Comparison of ENCODE assay signal across 9 mouse cellular contexts in genomic region chr10:102498754-102499153, GRCm38 (mm10). TPM values are rescaled to one million over a fixed set of nuclear protein-coding genes. Genes with fewer than 3 reads are reported as not detected.
DNase-seq lines count a peak whose midpoint lies in the region; ATAC-seq and TF ChIP-seq lines count a peak whose summit lies in the region.
"Had no signal": no experiment of that assay in that cellular context is flagged by ENCODE, and none has a peak within 500 bp of the region (broad histone marks: within the 10 kb centered on the region; RNA-seq: fewer than 3 reads in every experiment).

No protein-coding gene starts in this region.

- H3K9ac ChIP-seq in liver, embryonic 14.5 days (replicated peaks) = no peak overlapping the region
- no peak overlapping the region for H3K9ac ChIP-seq in liver, embryonic 12.5 days
- H3K9ac ChIP-seq: liver, embryonic 13.5 days had no signal

- no peak for TF ChIP-seq EP300 in liver, embryonic 14.5 days (IDR thresholded peaks at IDR 0.05; ENCODE audit: low read depth)

- H3K27me3 ChIP-seq in cerebellum, adult 2 months (ENCODE audit: control insufficient read depth, insufficient read depth, low read length) = no peaks in the 10 kb centered on the region
- H3K27me3 ChIP-seq in liver, embryonic 14.5 days (ENCODE audit: control insufficient read depth, insufficient read depth, low read length) = no peaks in the 10 kb centered on the region
- H3K27me3 ChIP-seq in liver, embryonic 12.5 days (replicated peaks) = no peaks in the 10 kb centered on the region
- H3K27me3 ChIP-seq: liver, embryonic 13.5 days had no signal

- WGBS in cerebellum, adult 2 months = 29% methylated on average over 4 of the region's 4 CpGs
- WGBS in liver, embryonic 14.5 days (ENCODE audit: insufficient replicate concordance) = 20% methylated on average over 4 of the region's 4 CpGs
- WGBS in liver, embryonic 12.5 days (ENCODE audit: insufficient replicate concordance) = 24% methylated on average over 4 of the region's 4 CpGs
- WGBS in lung, adult 2 months = 19% methylated on average over 4 of the region's 4 CpGs

- no peak for TF ChIP-seq CTCF in cerebellum, adult 2 months (IDR thresholded peaks at IDR 0.05; ENCODE audit: borderline replicate concordance, insufficient read depth, low read depth, low read length)
- TF ChIP-seq CTCF in liver, embryonic 14.5 days (IDR thresholded peaks at IDR 0.05; ENCODE audit: low read depth) = peak; percentile 40; the same call in 1 of the 2 replicates
- peak; percentile 38; the same call in 1 of the 2 replicates for TF ChIP-seq CTCF in lung, adult 2 months (IDR thresholded peaks at IDR 0.05; ENCODE audit: insufficient read depth, low read length)

- H3K36me3 ChIP-seq in liver, embryonic 14.5 days (replicated peaks; ENCODE audit: control insufficient read depth, insufficient read depth, low read depth) = no peaks in the 10 kb centered on the region
- H3K36me3 ChIP-seq in liver, embryonic 12.5 days = no peaks in the 10 kb centered on the region
- H3K36me3 ChIP-seq: liver, embryonic 13.5 days had no signal

- H3K4me2 ChIP-seq in liver, embryonic 14.5 days (ENCODE audit: low read depth) = no peak overlapping the region
- H3K4me2 ChIP-seq in liver, embryonic 12.5 days = no peak overlapping the region
- H3K4me2 ChIP-seq: liver, embryonic 13.5 days had no signal

- peak; percentile 39 to 52 for DNase-seq in cerebellum, postnatal 14 days
- no peak for DNase-seq in cerebellum, adult 2 months
- no peak for DNase-seq in liver, embryonic 14.5 days (ENCODE audit: low read depth in 3 of 3, low spot score in 3 of 3)
- peak; percentile 9 for DNase-seq in embryo, embryonic 11.5 days (ENCODE audit: low read depth, low spot score)
- DNase-seq in lung, adult 2 months = no peak
- DNase-seq in right cerebral cortex, postnatal 4 days = no peak
- DNase-seq: liver, embryonic 13.5 days had no signal

- no peaks in the 10 kb centered on the region for H3K4me1 ChIP-seq in cerebellum, adult 2 months (ENCODE audit: control insufficient read depth, insufficient read depth, low read length)
- H3K4me1 ChIP-seq in liver, embryonic 14.5 days (replicated peaks; ENCODE audit: control insufficient read depth in 2 of 2, insufficient read depth in 2 of 2, low read length in 1 of 2) = no peaks in the 10 kb centered on the region
- H3K4me1 ChIP-seq in liver, embryonic 12.5 days = no peaks in the 10 kb centered on the region
- H3K4me1 ChIP-seq in lung, adult 2 months (ENCODE audit: control insufficient read depth, insufficient read depth, low read length) = no peaks in the 10 kb centered on the region
- H3K4me1 ChIP-seq: liver, embryonic 13.5 days had no signal

- TF ChIP-seq POLR2A in cerebellum, adult 2 months (IDR thresholded peaks at IDR 0.05; ENCODE audit: borderline replicate concordance, insufficient read depth, low read length) = no peak
- no peak for TF ChIP-seq POLR2A in lung, adult 2 months (IDR thresholded peaks at IDR 0.05; ENCODE audit: borderline replicate concordance, extremely low read depth, low read depth, low read length)

- ATAC-seq in liver, embryonic 14.5 days (ENCODE audit: insufficient read depth) = no peak
- ATAC-seq in liver, embryonic 12.5 days = no peak
- ATAC-seq in activated CD4-positive, CD25-positive, alpha-beta regulatory T cell, adult 4 months = no peak

- no peak overlapping the region for H3K27ac ChIP-seq in cerebellum, adult 2 months (ENCODE audit: insufficient read depth, low read length)
- no peak overlapping the region for H3K27ac ChIP-seq in liver, embryonic 14.5 days
- no peak overlapping the region for H3K27ac ChIP-seq in liver, embryonic 12.5 days
- H3K27ac ChIP-seq: liver, embryonic 13.5 days had no signal

- no peaks in the 10 kb centered on the region for H3K9me3 ChIP-seq in liver, embryonic 14.5 days (ENCODE audit: control insufficient read depth, low read length)
- no peaks in the 10 kb centered on the region for H3K9me3 ChIP-seq in liver, embryonic 12.5 days (replicated peaks)
- H3K9me3 ChIP-seq: liver, embryonic 13.5 days had no signal

- H3K4me3 ChIP-seq in cerebellum, adult 2 months (replicated peaks; ENCODE audit: insufficient read depth, low read depth, low read length) = no peak overlapping the region
- no peak overlapping the region for H3K4me3 ChIP-seq in liver, embryonic 14.5 days (ENCODE audit: insufficient read depth in 1 of 2, low read depth in 2 of 2, low read length in 2 of 2)
- no peak overlapping the region for H3K4me3 ChIP-seq in liver, embryonic 12.5 days
- no peak overlapping the region for H3K4me3 ChIP-seq in lung, adult 2 months (replicated peaks; ENCODE audit: extremely low read depth, low read depth, low read length)
- H3K4me3 ChIP-seq: liver, embryonic 13.5 days had no signal

RNA-seq across cellular contexts. Expression of gene Nts, which starts 8.5 kb away (rescaled TPM):
- 4.4 and 5.2 TPM in 2 replicates for polyA plus RNA-seq in cerebellum, adult 2 months (2012; rRNA removed)
- polyA plus RNA-seq in liver, embryonic 14.5 days (2012; rRNA removed) = 0.05 TPM in 1 of 2 replicates, not detected in the other
- not detected in 2 replicates for polyA plus RNA-seq in liver, embryonic 14.5 days (2014; fragmentation: Nextera tagmentation; extraction: Ambion mirVana)
- polyA plus RNA-seq in liver, embryonic 12.5 days (2016; fragmentation: Nextera tagmentation; extraction: Ambion mirVana) = 0.11 TPM in 1 of 2 replicates, not detected in the other
- 0.09 and 0.11 TPM in 2 replicates for polyA plus RNA-seq in lung, adult 2 months (2012; rRNA removed)
- polyA plus RNA-seq in activated CD4-positive, CD25-positive, alpha-beta regulatory T cell, adult 4 months (2017; shearing (Covaris generic)) = not detected
- polyA plus RNA-seq: liver, embryonic 13.5 days had no signal

RNA-seq across cellular contexts. Expression of gene Rassf9, which starts 13.3 kb away (rescaled TPM):
- 1.0 and 1.4 TPM in 2 replicates for polyA plus RNA-seq in cerebellum, adult 2 months (2012; rRNA removed)
- polyA plus RNA-seq in liver, embryonic 14.5 days (2012; rRNA removed) = 0.01 and 0.03 TPM in 2 replicates
- 0.06 TPM in 1 of 2 replicates, not detected in the other for polyA plus RNA-seq in liver, embryonic 14.5 days (2014; fragmentation: Nextera tagmentation; extraction: Ambion mirVana)
- 0.06 and 0.20 TPM in 2 replicates for polyA plus RNA-seq in liver, embryonic 12.5 days (2016; fragmentation: Nextera tagmentation; extraction: Ambion mirVana)
- 2.0 and 5.1 TPM in 2 replicates for polyA plus RNA-seq in lung, adult 2 months (2012; rRNA removed)
- under 1 TPM in 1 of 2 experiments, not detected in 1; 0.17 TPM for polyA plus RNA-seq in activated CD4-positive, CD25-positive, alpha-beta regulatory T cell, adult 4 months (2017; shearing (Covaris generic))

Comparison
In these comparisons a context has a peak if more than half of its experiments do, and no peak if none do; other contexts are left out.
1. DNase-seq: peak in cerebellum, postnatal 14 days (2 of 2) and embryo, embryonic 11.5 days (single experiment); none in cerebellum, adult 2 months (0 of 2), liver, embryonic 14.5 days (0 of 3), lung, adult 2 months (single experiment) and right cerebral cortex, postnatal 4 days (single experiment).